Mouse (Mus musculus) 416B (cell line): ENCODE measurements around the gene Adarb2.

Experiments
- DNase-seq: peaks from one replicate; pipeline ENCODE4 v3.0.0; 2011; ENCODE audit warnings: low read depth

Gene Adarb2

GRCm38 (mm10) chr13:8805931-8806330, 603.3 kb downstream of the Adarb2 start:
- DNase-seq = no peak
